Mouse (Mus musculus) cerebellum, adult 2 months (tissue): ENCODE measurements at regions not wholly inside any gene's neighbourhood (a gene's known extent, or its start where the extent isn't known, plus 50 kb on each side); places are given as distances from the start of the nearest gene placed in this dataset.

Source experiments
- CTCF ChIP-seq: fragments of 200-500 bp; IDR thresholded peaks from 2 replicates; pipeline ENCODE4 v1.5.1; 2011; ENCODE audit warnings: low read depth, mild to moderate bottlenecking, control low read depth, low read length, moderate library complexity, borderline replicate concordance; ENCODE audit not compliant: insufficient read depth
- POLR2A ChIP-seq: fragments of 200-500 bp; IDR thresholded peaks from 2 replicates; pipeline ENCODE4 v1.6.1; 2011; ENCODE audit warnings: low read length, control low read depth, borderline replicate concordance; ENCODE audit not compliant: insufficient read depth

- TF ChIP-seq CTCF: no peak
- TF ChIP-seq POLR2A: no peak
Observed at GRCm38 (mm10) chr3:34869911-34870310, 219.7 kb downstream of the Sox2 start.
